Mouse (Mus musculus) MEL (cell line): Measurements from ENCODE around the gene Mettl23. TPM values are rescaled to one million over a fixed set of nuclear protein-coding genes. Genes with fewer than 3 reads are reported as not detected.

ENCODE experiments used
- DNase-seq: peaks from one replicate; pipeline ENCODE4 v3.0.0; 2011; ENCODE audit warnings: low read depth, low spot score
- H3K27ac ChIP-seq: 2 replicates; pipeline ENCODE4 v1.5.1; 2012; ENCODE audit warnings: low read depth, mild to moderate bottlenecking, control low read depth, low read length, moderate library complexity; ENCODE audit not compliant: control insufficient read depth
- H3K27me3 ChIP-seq, 2 experiments: fragments of 150-350 bp in 1 of 2; sonication (generic) in 1 of 2; 2 replicates each; pipeline ENCODE4 v1.6.1; 2012; ENCODE audit warnings: low read length in 2 of 2, mild to moderate bottlenecking in 2 of 2, improper control_type of control experiment in 1 of 2, moderate library complexity in 1 of 2; ENCODE audit not compliant: insufficient read depth in 2 of 2, control insufficient read depth in 1 of 2
- H3K36me3 ChIP-seq, 2 experiments: 2 replicates each; pipeline ENCODE4 v1.6.1; 2012 to 2014; ENCODE audit warnings: low read length in 2 of 2, improper control_type of control experiment in 1 of 2, inconsistent platforms in 1 of 2, mild to moderate bottlenecking in 1 of 2; ENCODE audit not compliant: insufficient read depth in 2 of 2, control insufficient read depth in 1 of 2
- H3K4me1 ChIP-seq, 2 experiments: fragments of 150-350 bp in 1 of 2; sonication (generic) in 1 of 2; 2 replicates each; pipeline ENCODE4 v1.6.1; 2012; ENCODE audit warnings: low read length in 2 of 2, improper control_type of control experiment in 1 of 2, mild to moderate bottlenecking in 1 of 2; ENCODE audit not compliant: insufficient read depth in 2 of 2, control insufficient read depth in 1 of 2
- H3K4me3 ChIP-seq, 2 experiments: fragments of 150-350 bp in 1 of 2; sonication (generic) in 1 of 2; 2 replicates each; pipeline ENCODE4 v1.5.1; 2012; ENCODE audit warnings: low read depth in 2 of 2, low read length in 2 of 2, mild to moderate bottlenecking in 2 of 2, moderate library complexity in 2 of 2, control low read depth in 1 of 2, improper control_type of control experiment in 1 of 2; ENCODE audit not compliant: control insufficient read depth in 1 of 2, insufficient read depth in 1 of 2
- H3K79me2 ChIP-seq: 2 replicates; pipeline ENCODE4 v1.6.1; 2012; ENCODE audit warnings: mild to moderate bottlenecking, low read length, moderate library complexity; ENCODE audit not compliant: control insufficient read depth, poor library complexity, insufficient read depth
- H3K9ac ChIP-seq: 2 replicates; pipeline ENCODE4 v1.6.1; 2012; ENCODE audit warnings: low read depth, mild to moderate bottlenecking, control low read depth, low read length, moderate library complexity; ENCODE audit not compliant: control insufficient read depth, poor library complexity, severe bottlenecking
- H3K9me3 ChIP-seq: fragments of 150-350 bp; sonication (generic); replicated peaks from 2 replicates; pipeline ENCODE4 v1.6.1; 2012; ENCODE audit warnings: mild to moderate bottlenecking, low read length, improper control_type of control experiment, moderate library complexity; ENCODE audit not compliant: insufficient read depth
- CHD1 ChIP-seq: IDR thresholded peaks from 2 replicates; pipeline ENCODE4 v1.6.1; 2012; ENCODE audit warnings: low read depth, mild to moderate bottlenecking, inconsistent platforms, low read length, improper control_type of control experiment
- CTCF ChIP-seq, 3 experiments: IDR thresholded peaks in 2 of 3; conservative IDR thresholded peaks in 1 of 3; 2 replicates each; pipeline ENCODE4 v1.5.1; 2011 to 2012; ENCODE audit warnings: low read length in 3 of 3, low read depth in 2 of 3, mild to moderate bottlenecking in 2 of 3, improper control_type of control experiment in 1 of 3, inconsistent platforms in 1 of 3, mixed read lengths in 1 of 3, moderate library complexity in 1 of 3; ENCODE audit not compliant: control insufficient read depth in 1 of 3, insufficient read depth in 1 of 3, poor library complexity in 1 of 3, severe bottlenecking in 1 of 3
- ELF1 ChIP-seq: IDR thresholded peaks from 2 replicates; pipeline ENCODE4 v1.6.1; 2014; ENCODE audit warnings: low read depth, mild to moderate bottlenecking, inconsistent platforms, low read length, improper control_type of control experiment, moderate library complexity
- ETS1 ChIP-seq: IDR thresholded peaks from 2 replicates; pipeline ENCODE4 v1.6.1; 2012; ENCODE audit warnings: low read depth, mild to moderate bottlenecking, inconsistent platforms, low read length, improper control_type of control experiment, moderate library complexity
- GABPA ChIP-seq: IDR thresholded peaks from 2 replicates; pipeline ENCODE4 v1.6.1; 2012; ENCODE audit warnings: low read depth, mild to moderate bottlenecking, inconsistent platforms, low read length, improper control_type of control experiment, moderate library complexity
- HCFC1 ChIP-seq: IDR thresholded peaks from 2 replicates; pipeline ENCODE4 v1.6.1; 2012; ENCODE audit warnings: low read depth, mild to moderate bottlenecking, inconsistent platforms, low read length, improper control_type of control experiment, moderate library complexity
- JUND ChIP-seq: IDR thresholded peaks from 2 replicates; pipeline ENCODE4 v1.6.1; 2011; ENCODE audit warnings: low read depth, mild to moderate bottlenecking, improper control_type of control experiment, low read length
- KAT2A ChIP-seq: conservative IDR thresholded peaks from 2 replicates; pipeline ENCODE4 v1.6.1; 2012; ENCODE audit warnings: low read depth, low read length, improper control_type of control experiment, inconsistent platforms
- MAFK ChIP-seq: IDR thresholded peaks from 2 replicates; pipeline ENCODE4 v1.6.1; 2011; ENCODE audit warnings: low read depth, mild to moderate bottlenecking, low read length, improper control_type of control experiment, borderline replicate concordance
- MAZ ChIP-seq: IDR thresholded peaks from 2 replicates; pipeline ENCODE4 v1.6.1; 2012; ENCODE audit warnings: low read depth, mild to moderate bottlenecking, inconsistent platforms, low read length, improper control_type of control experiment
- MXI1 ChIP-seq: IDR thresholded peaks from 2 replicates; pipeline ENCODE4 v1.6.1; 2011; ENCODE audit warnings: mild to moderate bottlenecking, low read depth, low read length, improper control_type of control experiment
- MYB ChIP-seq: IDR thresholded peaks from 2 replicates; pipeline ENCODE4 v1.6.1; 2011; ENCODE audit warnings: mild to moderate bottlenecking, low read depth, low read length, improper control_type of control experiment
- MYC ChIP-seq: IDR thresholded peaks from 2 replicates; pipeline ENCODE4 v1.6.1; 2011; ENCODE audit warnings: low read depth, mild to moderate bottlenecking, low read length, improper control_type of control experiment, moderate library complexity
- POLR2A ChIP-seq, 2 experiments: IDR thresholded peaks; 2 replicates each; pipeline ENCODE4 v1.6.1; 2011 to 2012; ENCODE audit warnings: low read length in 2 of 2, mild to moderate bottlenecking in 2 of 2, control low read depth in 1 of 2, improper control_type of control experiment in 1 of 2, low read depth in 1 of 2, moderate library complexity in 1 of 2; ENCODE audit not compliant: control insufficient read depth in 1 of 2, insufficient read depth in 1 of 2, poor library complexity in 1 of 2
- POLR2AphosphoS2 ChIP-seq: IDR thresholded peaks from 2 replicates; pipeline ENCODE4 v1.6.1; 2011; ENCODE audit warnings: low read length, improper control_type of control experiment
- RAD21 ChIP-seq: IDR thresholded peaks from 2 replicates; pipeline ENCODE4 v1.6.1; 2011; ENCODE audit warnings: mild to moderate bottlenecking, low read depth, low read length, improper control_type of control experiment
- SIN3A ChIP-seq: IDR thresholded peaks from 2 replicates; pipeline ENCODE4 v1.6.1; 2012; ENCODE audit warnings: low read length, improper control_type of control experiment, inconsistent platforms
- TBP ChIP-seq: IDR thresholded peaks from 2 replicates; pipeline ENCODE4 v1.8.0; 2011; ENCODE audit warnings: low read depth, low read length, improper control_type of control experiment
- TCF12 ChIP-seq: IDR thresholded peaks from 2 replicates; pipeline ENCODE4 v1.6.1; 2014; ENCODE audit warnings: low read depth, mild to moderate bottlenecking, inconsistent platforms, low read length, improper control_type of control experiment, moderate library complexity
- UBTF ChIP-seq: IDR thresholded peaks from 2 replicates; pipeline ENCODE4 v1.6.1; 2012; ENCODE audit warnings: low read depth, mild to moderate bottlenecking, inconsistent platforms, low read length, improper control_type of control experiment, moderate library complexity, borderline replicate concordance; ENCODE audit not compliant: insufficient read depth
- USF2 ChIP-seq, 2 experiments: IDR thresholded peaks; 2 replicates each; pipeline ENCODE4 v1.6.1; 2011 to 2012; ENCODE audit warnings: improper control_type of control experiment in 2 of 2, low read length in 2 of 2, borderline replicate concordance in 1 of 2, inconsistent platforms in 1 of 2, low read depth in 1 of 2, mild to moderate bottlenecking in 1 of 2; ENCODE audit not compliant: insufficient read depth in 1 of 2
- ZMIZ1 ChIP-seq: IDR thresholded peaks from 2 replicates; pipeline ENCODE4 v1.6.1; 2012; ENCODE audit warnings: low read depth, mild to moderate bottlenecking, inconsistent platforms, low read length, improper control_type of control experiment, moderate library complexity
- polyA plus RNA-seq, 2 experiments: library from polyadenylated mRNA; stranded (reverse) in 1 of 2; unstranded in 1 of 2; fragments of >175 nt in 1 of 2; fragments of >200 nt in 1 of 2; gene quantifications; 2 replicates each; pipeline versions ENCODE4 v1.2.1 to v1.2.4; 2012; ENCODE audit warnings: low replicate concordance in 2 of 2, low read depth in 1 of 2; ENCODE audit not compliant: insufficient read length in 2 of 2, insufficient read depth in 1 of 2, missing spikeins in 1 of 2
- total RNA-seq: library from RNA; depleted of rRNA; stranded (reverse); fragments of 300-350 nt; gene quantifications from 2 replicates; pipeline ENCODE4 v1.2.3, GENCODE M21; 2012

Gene Mettl23
- total and polyA plus RNA-seq, 3 experiments: 58.5 to 69.9 TPM; not detected in 1

DNA sequence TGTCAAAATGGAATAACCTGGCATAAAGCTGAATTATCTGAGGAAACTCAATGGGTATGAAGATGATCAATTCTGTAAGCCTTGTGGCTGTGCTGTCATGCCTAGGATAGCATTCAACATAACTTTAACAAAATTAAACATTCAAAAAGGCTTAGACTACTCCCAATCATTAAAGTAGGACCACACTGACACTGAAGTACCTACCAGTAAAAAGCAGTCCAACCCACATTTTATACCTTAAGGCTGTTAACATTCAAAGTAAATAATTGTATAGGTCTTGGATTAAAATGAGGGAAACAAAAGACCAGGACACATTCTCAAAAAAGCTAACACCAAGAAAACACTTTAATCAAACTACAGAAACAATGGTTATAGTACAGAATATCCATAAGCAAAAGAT is 6.5 kb downstream of the Mettl23 start:
- H3K9me3 ChIP-seq: no peaks in the 10 kb centered on the region
- peak; percentile 36 for DNase-seq
- H3K4me3 ChIP-seq: peak overlapping the region in 1 of 2 experiments; percentile 5; a peak in 1 of 4 replicates
- no peaks in the 10 kb centered on the region for H3K27me3 ChIP-seq
- TF ChIP-seq POLR2A (IDR thresholded peaks at IDR 0.05; ENCODE audit: control insufficient read depth in 1 of 2, insufficient read depth in 1 of 2, low read depth in 1 of 2, low read length in 2 of 2, poor library complexity in 1 of 2): peak in 1 of 2 experiments; percentile 55; a peak in 1 of 4 replicates
- no peak for TF ChIP-seq MAZ
- TF ChIP-seq JUND: no peak
- peak; percentile 50 for TF ChIP-seq ZMIZ1
- TF ChIP-seq ELF1: no peak
- no peak for TF ChIP-seq MAFK
- peak; percentile 61; the same call in 1 of the 2 replicates for TF ChIP-seq POLR2AphosphoS2
- peaks cover 61% of the 10 kb centered on the region for H3K79me2 ChIP-seq
- H3K27ac ChIP-seq: no peak overlapping the region
- H3K36me3 ChIP-seq: peaks cover 21 to 47% of the 10 kb centered on the region in 2 experiments
- H3K4me1 ChIP-seq: peaks cover 5 to 10% of the 10 kb centered on the region in 2 experiments; a peak in 3 of 4 replicates
- peak overlapping the region; percentile 22 for H3K9ac ChIP-seq

GRCm38 (mm10) chr11:116850085-116850484 is 7.0 kb downstream of the Mettl23 start:
- peaks cover 21 to 48% of the 10 kb centered on the region in 2 experiments for H3K36me3 ChIP-seq
- peak overlapping the region; percentile 60 to 91 for H3K4me3 ChIP-seq
- peak overlapping the region; percentile 100 for H3K9ac ChIP-seq
- TF ChIP-seq POLR2AphosphoS2 (peak; percentile 46; the same call in 1 of the 2 replicates), SIN3A (0 out of 2 replicates have a peak, but pooled peaks have one; percentile 36), ETS1 (0 out of 2 replicates have a peak, but pooled peaks have one; percentile 25), USF2 (IDR thresholded peaks at IDR 0.05; ENCODE audit: borderline replicate concordance in 1 of 2, insufficient read depth in 1 of 2, low read depth in 1 of 2, low read length in 2 of 2) (no peak), TCF12 (no peak), TBP (no peak), CHD1 (no peak), RAD21 (no peak), KAT2A (no peak), CTCF (IDR thresholded peaks at IDR 0.05 in 2 of 3, conservative IDR thresholded peaks at IDR 0.05 in 1 of 3; ENCODE audit: control insufficient read depth in 1 of 3, insufficient read depth in 1 of 3, low read depth in 2 of 3, low read length in 3 of 3, poor library complexity in 1 of 3, severe bottlenecking in 1 of 3) (no peak), MXI1 (peak; percentile 46), MYB (no peak), UBTF (no peak), MAFK (0 out of 2 replicates have a peak, but pooled peaks have one; percentile 3), ZMIZ1 (0 out of 2 replicates have a peak, but pooled peaks have one; percentile 67), GABPA (no peak), POLR2A (IDR thresholded peaks at IDR 0.05; ENCODE audit: control insufficient read depth in 1 of 2, insufficient read depth in 1 of 2, low read depth in 1 of 2, low read length in 2 of 2, poor library complexity in 1 of 2) (no peak; a peak in 1 of 4 replicates), MYC (no peak), HCFC1 (no peak)
- peaks cover 5 to 15% of the 10 kb centered on the region in 2 experiments for H3K4me1 ChIP-seq
- H3K9me3 ChIP-seq: no peaks in the 10 kb centered on the region
- H3K27me3 ChIP-seq: no peaks in the 10 kb centered on the region
- 0 out of 2 replicates have a peak overlapping the region, but pooled peaks have one; percentile 26 for H3K27ac ChIP-seq
- peaks cover 61% of the 10 kb centered on the region for H3K79me2 ChIP-seq
- DNase-seq: peak; percentile 75
